Mouse (Mus musculus) embryonic fibroblast, embryonic 13.5 days (primary cell): ENCODE data around the gene Znrf4.

ENCODE experiments used
- CTCF ChIP-seq: IDR thresholded peaks from 2 replicates; pipeline ENCODE4 v1.5.1; 2011; ENCODE audit warnings: mild to moderate bottlenecking, control low read depth, low read length, moderate library complexity, borderline replicate concordance; ENCODE audit not compliant: insufficient read depth
- POLR2A ChIP-seq: IDR thresholded peaks from 2 replicates; pipeline ENCODE4 v1.6.1; 2011; ENCODE audit warnings: low read depth, mild to moderate bottlenecking, control low read depth, low read length, moderate library complexity

GRCm38 (mm10) chr17:56494480-56494879 is 17.8 kb downstream of the Znrf4 start:
- TF ChIP-seq POLR2A (no peak), CTCF (no peak)
